Mouse (Mus musculus): ENCODE measurements around the gene Zfp329. TPM values are rescaled to one million over a fixed set of nuclear protein-coding genes. Genes with fewer than 3 reads are reported as not detected.
"Not testable (repeated sequence)": the region's sequence is repeated elsewhere in the genome, so short reads cannot be mapped to it uniquely, and the experiment has no call there.

Zfp329 gene
- polyA plus RNA-seq, 1 experiment from 2014 or later: 2.3 TPM

- 65% methylated on average over 2 of the region's 2 CpGs for WGBS (ENCODE audit: insufficient replicate concordance)
- no peak for ATAC-seq (ENCODE audit: low read depth)
- no peaks in the 10 kb centered on the region for H3K36me3 ChIP-seq (ENCODE audit: control insufficient read depth, insufficient read depth)
These were observed 20.7 kb downstream of the Zfp329 start for GRCm38 (mm10) chr7:12797971-12798370.

GRCm38 (mm10) chr7:12792624-12793023 lies 26.0 kb downstream of the Zfp329 start:
- H3K36me3 ChIP-seq (ENCODE audit: control insufficient read depth, insufficient read depth); H3K4me2 ChIP-seq (ENCODE audit: low read depth, low read length); H3K4me3 ChIP-seq (ENCODE audit: low read depth, low read length); H3K9me3 ChIP-seq (replicated peaks; ENCODE audit: control insufficient read depth, low read length); H3K27ac ChIP-seq (ENCODE audit: low read length); H3K4me1 ChIP-seq (ENCODE audit: control insufficient read depth, low read depth, low read length); H3K27me3 ChIP-seq (ENCODE audit: control insufficient read depth, insufficient read depth, low read depth, low read length); H3K9ac ChIP-seq (ENCODE audit: low read depth, low read length); ATAC-seq (ENCODE audit: low read depth): not testable (repeated sequence)
- 49% methylated on average over 11 of the region's 11 CpGs for WGBS (ENCODE audit: insufficient replicate concordance)

More at GRCm38 (mm10) chr7:12797971-12798370, 20.7 kb downstream of the Zfp329 start:
- Histone ChIP-seq H3K27ac (ENCODE audit: low read length) (no peak overlapping the region), H3K4me2 (ENCODE audit: low read depth, low read length) (no peak overlapping the region), H3K9ac (ENCODE audit: low read depth, low read length) (no peak overlapping the region), H3K9me3 (replicated peaks; ENCODE audit: control insufficient read depth, low read length) (no peaks in the 10 kb centered on the region), H3K4me1 (ENCODE audit: control insufficient read depth, low read depth, low read length) (peaks cover under 1% of the 10 kb centered on the region; the same call in 1 of the 2 replicates), H3K27me3 (ENCODE audit: control insufficient read depth, insufficient read depth, low read depth, low read length) (no peaks in the 10 kb centered on the region), H3K4me3 (ENCODE audit: low read depth, low read length) (no peak overlapping the region)

GRCm38 (mm10) chr7:12788025-12788424 lies 30.6 kb downstream of the Zfp329 start:
- Histone ChIP-seq H3K36me3 (ENCODE audit: control insufficient read depth, insufficient read depth) (no peaks in the 10 kb centered on the region), H3K9me3 (replicated peaks; ENCODE audit: control insufficient read depth, low read length) (no peaks in the 10 kb centered on the region), H3K9ac (ENCODE audit: low read depth, low read length) (no peak overlapping the region), H3K27me3 (ENCODE audit: control insufficient read depth, insufficient read depth, low read depth, low read length) (no peaks in the 10 kb centered on the region), H3K4me2 (ENCODE audit: low read depth, low read length) (no peak overlapping the region), H3K4me1 (ENCODE audit: control insufficient read depth, low read depth, low read length) (no peaks in the 10 kb centered on the region), H3K4me3 (ENCODE audit: low read depth, low read length) (no peak overlapping the region), H3K27ac (ENCODE audit: low read length) (no peak overlapping the region)
- ATAC-seq (ENCODE audit: low read depth): no peak
- 31% methylated on average over 5 of the region's 5 CpGs for WGBS (ENCODE audit: insufficient replicate concordance)

GRCm38 (mm10) chr7:12787333-12787732 lies 31.3 kb downstream of the Zfp329 start:
- H3K4me3 ChIP-seq (ENCODE audit: low read depth, low read length): no peak overlapping the region
- WGBS (ENCODE audit: insufficient replicate concordance): 47% methylated on average over 6 of the region's 6 CpGs
- H3K9me3 ChIP-seq (replicated peaks; ENCODE audit: control insufficient read depth, low read length): no peaks in the 10 kb centered on the region
- no peaks in the 10 kb centered on the region for H3K4me1 ChIP-seq (ENCODE audit: control insufficient read depth, low read depth, low read length)
- no peak for ATAC-seq (ENCODE audit: low read depth)
- H3K36me3 ChIP-seq (ENCODE audit: control insufficient read depth, insufficient read depth): no peaks in the 10 kb centered on the region
- no peak overlapping the region for H3K4me2 ChIP-seq (ENCODE audit: low read depth, low read length)
- H3K27ac ChIP-seq (ENCODE audit: low read length): no peak overlapping the region
- H3K9ac ChIP-seq (ENCODE audit: low read depth, low read length): no peak overlapping the region
- no peaks in the 10 kb centered on the region for H3K27me3 ChIP-seq (ENCODE audit: control insufficient read depth, insufficient read depth, low read depth, low read length)

- Histone ChIP-seq H3K4me1 (ENCODE audit: control insufficient read depth, low read depth, low read length) (peaks cover 2% of the 10 kb centered on the region; the same call in 1 of the 2 replicates), H3K9ac (ENCODE audit: low read depth, low read length) (peak overlapping the region; percentile 39; the same call in 1 of the 2 replicates), H3K27me3 (ENCODE audit: control insufficient read depth, insufficient read depth, low read depth, low read length) (no peaks in the 10 kb centered on the region), H3K36me3 (ENCODE audit: control insufficient read depth, insufficient read depth) (no peaks in the 10 kb centered on the region), H3K4me3 (ENCODE audit: low read depth, low read length) (peak overlapping the region; percentile 57), H3K27ac (ENCODE audit: low read length) (no peak overlapping the region), H3K4me2 (ENCODE audit: low read depth, low read length) (peak overlapping the region; percentile 85), H3K9me3 (replicated peaks; ENCODE audit: control insufficient read depth, low read length) (no peaks in the 10 kb centered on the region)
- WGBS (ENCODE audit: insufficient replicate concordance): under 1% methylated on average over 57 of the region's 57 CpGs
- peak; percentile 78 for ATAC-seq (ENCODE audit: low read depth)
These were observed 38.4 kb downstream of the Zfp329 start for GRCm38 (mm10) chr7:12780151-12780830.

- Histone ChIP-seq H3K4me3 (ENCODE audit: low read depth, low read length) (peak overlapping the region; percentile 57), H3K27ac (ENCODE audit: low read length) (no peak overlapping the region), H3K4me1 (ENCODE audit: control insufficient read depth, low read depth, low read length) (peaks cover 2% of the 10 kb centered on the region; the same call in 1 of the 2 replicates), H3K9me3 (replicated peaks; ENCODE audit: control insufficient read depth, low read length) (no peaks in the 10 kb centered on the region), H3K4me2 (ENCODE audit: low read depth, low read length) (peak overlapping the region; percentile 85), H3K36me3 (ENCODE audit: control insufficient read depth, insufficient read depth) (no peaks in the 10 kb centered on the region), H3K27me3 (ENCODE audit: control insufficient read depth, insufficient read depth, low read depth, low read length) (no peaks in the 10 kb centered on the region), H3K9ac (ENCODE audit: low read depth, low read length) (peak overlapping the region; percentile 39; the same call in 1 of the 2 replicates)
- ATAC-seq (ENCODE audit: low read depth): no peak
- 19% methylated on average over 10 of the region's 10 CpGs for WGBS (ENCODE audit: insufficient replicate concordance)
These were observed 38.9 kb downstream of the Zfp329 start for GRCm38 (mm10) chr7:12779782-12780150.

- ATAC-seq (ENCODE audit: low read depth): no peak
- H3K27ac ChIP-seq (ENCODE audit: low read length): no peak overlapping the region
- H3K4me1 ChIP-seq (ENCODE audit: control insufficient read depth, low read depth, low read length): peaks cover 2% of the 10 kb centered on the region; the same call in 1 of the 2 replicates
- H3K4me2 ChIP-seq (ENCODE audit: low read depth, low read length): no peak overlapping the region
- H3K36me3 ChIP-seq (ENCODE audit: control insufficient read depth, insufficient read depth): no peaks in the 10 kb centered on the region
- no peaks in the 10 kb centered on the region for H3K27me3 ChIP-seq (ENCODE audit: control insufficient read depth, insufficient read depth, low read depth, low read length)
- H3K9ac ChIP-seq (ENCODE audit: low read depth, low read length): no peak overlapping the region
- H3K9me3 ChIP-seq (replicated peaks; ENCODE audit: control insufficient read depth, low read length): no peaks in the 10 kb centered on the region
- WGBS (ENCODE audit: insufficient replicate concordance): 67% methylated on average over 5 of the region's 5 CpGs
- H3K4me3 ChIP-seq (ENCODE audit: low read depth, low read length): no peak overlapping the region
These were observed 39.5 kb downstream of the Zfp329 start for GRCm38 (mm10) chr7:12779141-12779540.

GRCm38 (mm10) chr7:12774606-12775005 lies 44.1 kb downstream of the Zfp329 start:
- no peaks in the 10 kb centered on the region for H3K9me3 ChIP-seq (replicated peaks; ENCODE audit: control insufficient read depth, low read length)
- WGBS (ENCODE audit: insufficient replicate concordance): 68% methylated on average over 1 of the region's 1 CpGs
- H3K36me3 ChIP-seq (ENCODE audit: control insufficient read depth, insufficient read depth): no peaks in the 10 kb centered on the region
- ATAC-seq (ENCODE audit: low read depth): no peak
- H3K4me3 ChIP-seq (ENCODE audit: low read depth, low read length): no peak overlapping the region
- no peaks in the 10 kb centered on the region for H3K27me3 ChIP-seq (ENCODE audit: control insufficient read depth, insufficient read depth, low read depth, low read length)
- no peaks in the 10 kb centered on the region for H3K4me1 ChIP-seq (ENCODE audit: control insufficient read depth, low read depth, low read length)
- no peak overlapping the region for H3K4me2 ChIP-seq (ENCODE audit: low read depth, low read length)
- H3K9ac ChIP-seq (ENCODE audit: low read depth, low read length): no peak overlapping the region
- no peak overlapping the region for H3K27ac ChIP-seq (ENCODE audit: low read length)

GRCm38 (mm10) chr7:12774111-12774510 lies 44.5 kb downstream of the Zfp329 start:
- no peaks in the 10 kb centered on the region for H3K36me3 ChIP-seq (ENCODE audit: control insufficient read depth, insufficient read depth)
- no peak for ATAC-seq (ENCODE audit: low read depth)
- 65% methylated on average over 9 of the region's 9 CpGs for WGBS (ENCODE audit: insufficient replicate concordance)

More at GRCm38 (mm10) chr7:12774111-12774510, 44.5 kb downstream of the Zfp329 start:
- H3K4me2 ChIP-seq (ENCODE audit: low read depth, low read length): no peak overlapping the region
- no peaks in the 10 kb centered on the region for H3K9me3 ChIP-seq (replicated peaks; ENCODE audit: control insufficient read depth, low read length)
- no peak overlapping the region for H3K9ac ChIP-seq (ENCODE audit: low read depth, low read length)
- H3K27ac ChIP-seq (ENCODE audit: low read length): no peak overlapping the region
- H3K4me1 ChIP-seq (ENCODE audit: control insufficient read depth, low read depth, low read length): no peaks in the 10 kb centered on the region
- H3K4me3 ChIP-seq (ENCODE audit: low read depth, low read length): no peak overlapping the region
- no peaks in the 10 kb centered on the region for H3K27me3 ChIP-seq (ENCODE audit: control insufficient read depth, insufficient read depth, low read depth, low read length)
